Mouse (Mus musculus): ENCODE measurements around the gene Rbl1. TPM values are rescaled to one million over a fixed set of nuclear protein-coding genes. Genes with fewer than 3 reads are reported as not detected.

Rbl1 gene
- polyA plus RNA-seq, 2 experiments, result 14.4 to 19.8 TPM

- Histone ChIP-seq H3K4me3 (ENCODE audit: insufficient read depth in 1 of 2, low read depth in 2 of 2, low read length in 2 of 2) (no peak overlapping the region), H3K27ac (no peak overlapping the region), H3K4me2 (ENCODE audit: low read depth) (no peak overlapping the region), H3K9ac (replicated peaks) (no peak overlapping the region), H3K4me1 (replicated peaks; ENCODE audit: control insufficient read depth in 2 of 2, insufficient read depth in 2 of 2, low read length in 1 of 2) (peaks cover 0 to 2% of the 10 kb centered on the region in 2 experiments; a peak in 1 of 4 replicates), H3K9me3 (ENCODE audit: control insufficient read depth, low read length) (no peaks in the 10 kb centered on the region), H3K27me3 (ENCODE audit: control insufficient read depth, insufficient read depth, low read length) (no peaks in the 10 kb centered on the region), H3K36me3 (replicated peaks; ENCODE audit: control insufficient read depth, insufficient read depth, low read depth) (peaks cover 4% of the 10 kb centered on the region)
- 57% methylated on average over 3 of the region's 3 CpGs for WGBS (ENCODE audit: insufficient replicate concordance)
- no peak for ATAC-seq (ENCODE audit: insufficient read depth)
- DNase-seq (ENCODE audit: low read depth in 3 of 3, low spot score in 3 of 3), result no peak
- TF ChIP-seq EP300 (IDR thresholded peaks at IDR 0.05; ENCODE audit: low read depth) (no peak), CTCF (IDR thresholded peaks at IDR 0.05; ENCODE audit: low read depth) (no peak)
Measured at GRCm38 (mm10) chr2:157125246-157125645, 79.1 kb downstream of the Rbl1 start.

DNA sequence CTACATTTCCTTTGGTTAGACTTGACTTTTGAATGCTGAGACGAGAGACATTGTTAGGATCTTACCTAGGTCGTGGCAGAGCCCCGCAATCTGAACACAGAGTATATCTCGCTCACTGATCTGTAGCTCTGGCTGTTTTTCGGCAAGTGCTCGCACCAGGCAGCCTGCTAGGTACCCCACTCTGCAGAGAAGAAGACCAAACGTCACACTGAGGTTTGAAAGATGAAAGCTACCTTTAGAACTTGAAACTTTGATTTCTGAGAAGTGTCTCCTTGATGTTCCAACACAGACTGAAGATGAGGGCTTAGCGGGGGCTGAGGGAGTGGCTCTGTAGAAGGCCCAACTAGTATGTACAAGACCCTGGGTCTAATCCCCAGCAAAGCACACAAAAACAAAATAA is 82.6 kb downstream of the Rbl1 start:
- 76% methylated on average over 8 of the region's 8 CpGs for WGBS (ENCODE audit: insufficient replicate concordance)
- no peaks in the 10 kb centered on the region for H3K9me3 ChIP-seq (ENCODE audit: control insufficient read depth, low read length)
- ATAC-seq (ENCODE audit: insufficient read depth) (no peak), DNase-seq (ENCODE audit: low read depth in 3 of 3, low spot score in 3 of 3) (no peak)
- H3K4me1 ChIP-seq (replicated peaks; ENCODE audit: control insufficient read depth in 2 of 2, insufficient read depth in 2 of 2, low read length in 1 of 2), result no peaks in the 10 kb centered on the region
- H3K4me3 ChIP-seq (ENCODE audit: insufficient read depth in 1 of 2, low read depth in 2 of 2, low read length in 2 of 2), result no peak overlapping the region
- H3K27ac ChIP-seq, result no peak overlapping the region
- no peak overlapping the region for H3K4me2 ChIP-seq (ENCODE audit: low read depth)
- no peaks in the 10 kb centered on the region for H3K27me3 ChIP-seq (ENCODE audit: control insufficient read depth, insufficient read depth, low read length)
- H3K9ac ChIP-seq (replicated peaks), result no peak overlapping the region
- TF ChIP-seq EP300 (IDR thresholded peaks at IDR 0.05; ENCODE audit: low read depth), result no peak
- no peak for TF ChIP-seq CTCF (IDR thresholded peaks at IDR 0.05; ENCODE audit: low read depth)
- H3K36me3 ChIP-seq (replicated peaks; ENCODE audit: control insufficient read depth, insufficient read depth, low read depth), result peaks cover 6% of the 10 kb centered on the region

GRCm38 (mm10) chr2:157119075-157119474 is 85.3 kb downstream of the Rbl1 start:
- H3K36me3 ChIP-seq (replicated peaks; ENCODE audit: control insufficient read depth, insufficient read depth, low read depth), result peaks cover 7% of the 10 kb centered on the region
- H3K4me3 ChIP-seq (ENCODE audit: insufficient read depth in 1 of 2, low read depth in 2 of 2, low read length in 2 of 2), result no peak overlapping the region
- WGBS (ENCODE audit: insufficient replicate concordance), result 53% methylated on average over 3 of the region's 3 CpGs
- no peak for ATAC-seq (ENCODE audit: insufficient read depth)
- TF ChIP-seq EP300 (IDR thresholded peaks at IDR 0.05; ENCODE audit: low read depth), result no peak
- no peak for TF ChIP-seq CTCF (IDR thresholded peaks at IDR 0.05; ENCODE audit: low read depth)
- no peak overlapping the region for H3K27ac ChIP-seq
- no peak overlapping the region for H3K4me2 ChIP-seq (ENCODE audit: low read depth)
- no peak for DNase-seq (ENCODE audit: low read depth in 3 of 3, low spot score in 3 of 3)
- H3K9ac ChIP-seq (replicated peaks), result no peak overlapping the region
- H3K9me3 ChIP-seq (ENCODE audit: control insufficient read depth, low read length), result no peaks in the 10 kb centered on the region
- H3K4me1 ChIP-seq (replicated peaks; ENCODE audit: control insufficient read depth in 2 of 2, insufficient read depth in 2 of 2, low read length in 1 of 2), result no peaks in the 10 kb centered on the region
- H3K27me3 ChIP-seq (ENCODE audit: control insufficient read depth, insufficient read depth, low read length), result no peaks in the 10 kb centered on the region

DNA sequence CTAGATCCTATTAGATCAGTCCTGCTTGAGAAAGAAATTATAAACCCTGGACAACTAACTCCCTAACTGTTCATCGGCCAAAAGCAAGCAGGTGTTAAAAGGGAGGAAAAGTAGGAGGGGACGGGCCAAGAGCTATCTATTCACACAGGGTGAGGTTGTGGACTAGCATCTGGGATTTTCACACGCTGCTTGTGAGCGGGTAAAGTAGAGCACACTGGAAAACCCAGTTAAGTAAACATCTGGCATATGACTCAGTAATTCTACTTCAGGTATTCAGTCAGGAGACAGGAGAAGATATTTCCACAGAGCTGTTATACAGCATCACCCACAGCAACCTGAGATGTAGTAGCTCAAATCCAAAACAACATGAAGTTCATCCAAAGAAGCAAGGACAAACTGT is 85.8 kb downstream of the Rbl1 start:
- DNase-seq (ENCODE audit: low read depth in 3 of 3, low spot score in 3 of 3) (no peak), ATAC-seq (ENCODE audit: insufficient read depth) (no peak)
- no peak overlapping the region for H3K9ac ChIP-seq (replicated peaks)
- H3K36me3 ChIP-seq (replicated peaks; ENCODE audit: control insufficient read depth, insufficient read depth, low read depth), result peaks cover 9% of the 10 kb centered on the region
- H3K4me2 ChIP-seq (ENCODE audit: low read depth), result no peak overlapping the region
- no peak overlapping the region for H3K4me3 ChIP-seq (ENCODE audit: insufficient read depth in 1 of 2, low read depth in 2 of 2, low read length in 2 of 2)
- 64% methylated on average over 4 of the region's 4 CpGs for WGBS (ENCODE audit: insufficient replicate concordance)
- H3K9me3 ChIP-seq (ENCODE audit: control insufficient read depth, low read length), result no peaks in the 10 kb centered on the region
- no peaks in the 10 kb centered on the region for H3K4me1 ChIP-seq (replicated peaks; ENCODE audit: control insufficient read depth in 2 of 2, insufficient read depth in 2 of 2, low read length in 1 of 2)
- no peak overlapping the region for H3K27ac ChIP-seq
- TF ChIP-seq CTCF (IDR thresholded peaks at IDR 0.05; ENCODE audit: low read depth) (no peak), EP300 (IDR thresholded peaks at IDR 0.05; ENCODE audit: low read depth) (no peak)
- H3K27me3 ChIP-seq (ENCODE audit: control insufficient read depth, insufficient read depth, low read length), result no peaks in the 10 kb centered on the region

DNA sequence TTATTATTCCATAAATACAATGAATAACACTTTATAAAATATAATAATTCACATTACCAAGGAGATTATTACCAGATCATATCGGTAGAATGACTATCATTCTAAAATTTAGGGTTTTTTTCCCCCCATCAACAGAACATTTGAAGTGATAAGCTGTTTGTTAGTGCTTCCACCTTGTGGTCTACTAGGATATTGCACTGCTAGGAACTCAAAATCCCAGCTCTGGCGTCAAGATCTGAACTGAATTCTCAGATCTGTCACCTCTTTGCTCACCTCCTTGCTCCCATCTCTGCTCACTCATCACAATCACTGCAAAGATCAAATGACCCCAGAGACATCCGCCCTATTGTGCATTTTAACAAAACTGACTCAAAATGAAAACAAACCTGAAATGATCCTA is 87.4 kb downstream of the Rbl1 start:
- H3K4me2 ChIP-seq (ENCODE audit: low read depth), result no peak overlapping the region
- DNase-seq (ENCODE audit: low read depth in 3 of 3, low spot score in 3 of 3), result peak in 1 of 3 experiments; percentile 22
- no peaks in the 10 kb centered on the region for H3K27me3 ChIP-seq (ENCODE audit: control insufficient read depth, insufficient read depth, low read length)
- no peaks in the 10 kb centered on the region for H3K4me1 ChIP-seq (replicated peaks; ENCODE audit: control insufficient read depth in 2 of 2, insufficient read depth in 2 of 2, low read length in 1 of 2)
- H3K9me3 ChIP-seq (ENCODE audit: control insufficient read depth, low read length), result no peaks in the 10 kb centered on the region
- TF ChIP-seq CTCF (IDR thresholded peaks at IDR 0.05; ENCODE audit: low read depth) (peak; percentile 74), EP300 (IDR thresholded peaks at IDR 0.05; ENCODE audit: low read depth) (no peak)
- H3K9ac ChIP-seq (replicated peaks), result no peak overlapping the region
- ATAC-seq (ENCODE audit: insufficient read depth), result no peak
- 14% methylated on average over 3 of the region's 3 CpGs for WGBS (ENCODE audit: insufficient replicate concordance)
- peaks cover 9% of the 10 kb centered on the region for H3K36me3 ChIP-seq (replicated peaks; ENCODE audit: control insufficient read depth, insufficient read depth, low read depth)
- H3K4me3 ChIP-seq (ENCODE audit: insufficient read depth in 1 of 2, low read depth in 2 of 2, low read length in 2 of 2), result no peak overlapping the region
- H3K27ac ChIP-seq, result no peak overlapping the region

Measured in liver, embryonic 14.5 days (tissue).